Mouse (Mus musculus): ENCODE measurements around the gene Adprh. TPM values are rescaled to one million over a fixed set of nuclear protein-coding genes. Genes with fewer than 3 reads are reported as not detected.
"Not testable (repeated sequence)": the region's sequence is repeated elsewhere in the genome, so short reads cannot be mapped to it uniquely, and the experiment has no call there.

Adprh gene
- polyA plus RNA-seq, 1 experiment from 2014 or later = 153 TPM

DNA sequence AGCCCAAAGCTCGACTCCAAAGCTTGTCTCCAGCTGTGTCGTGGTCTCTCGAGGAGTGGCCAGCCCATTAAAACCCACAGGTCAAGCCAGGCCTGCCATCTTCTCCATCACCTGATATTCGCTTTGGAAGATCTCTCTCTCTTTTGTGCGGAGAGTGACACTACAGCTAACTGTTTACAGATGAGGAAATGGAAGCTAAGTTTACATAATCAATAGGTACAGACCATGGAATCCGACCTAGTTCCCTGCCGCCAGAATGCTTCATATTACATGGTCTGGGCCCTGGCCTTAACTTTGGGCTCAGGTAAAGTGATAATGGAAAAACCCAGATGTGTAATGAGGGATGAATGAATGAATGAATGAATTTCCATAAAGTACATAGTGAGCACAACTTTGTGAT, 1.8 kb downstream of the Adprh start:
- Histone ChIP-seq H3K4me3 (replicated peaks) (no peak overlapping the region), H3K4me2 (no peak overlapping the region), H3K9ac (replicated peaks) (no peak overlapping the region), H3K4me1 (peaks cover 24% of the 10 kb centered on the region), H3K9me3 (replicated peaks) (no peaks in the 10 kb centered on the region), H3K27ac (replicated peaks) (no peak overlapping the region), H3K27me3 (replicated peaks) (no peaks in the 10 kb centered on the region), H3K36me3 (peaks cover 43% of the 10 kb centered on the region)
- 93% methylated on average over 7 of the region's 7 CpGs for WGBS
- ATAC-seq (ENCODE audit: low FRiP score) = no peak

- Histone ChIP-seq H3K27ac (replicated peaks) (no peak overlapping the region), H3K9me3 (replicated peaks) (no peaks in the 10 kb centered on the region), H3K4me1 (peaks cover 24% of the 10 kb centered on the region), H3K27me3 (replicated peaks) (no peaks in the 10 kb centered on the region), H3K4me2 (no peak overlapping the region), H3K36me3 (peaks cover 57% of the 10 kb centered on the region), H3K9ac (replicated peaks) (no peak overlapping the region), H3K4me3 (replicated peaks) (no peak overlapping the region)
- ATAC-seq (ENCODE audit: low FRiP score) = no peak
- WGBS = 96% methylated on average over 12 of the region's 12 CpGs
Observed at GRCm38 (mm10) chr16:38448458-38448857, 4.0 kb downstream of the Adprh start.

- no peak overlapping the region for H3K4me2 ChIP-seq
- H3K4me1 ChIP-seq = peaks cover 24% of the 10 kb centered on the region
- 90% methylated on average over 21 of the region's 21 CpGs for WGBS
- H3K4me3 ChIP-seq (replicated peaks) = no peak overlapping the region
- no peak overlapping the region for H3K27ac ChIP-seq (replicated peaks)
- no peaks in the 10 kb centered on the region for H3K27me3 ChIP-seq (replicated peaks)
- no peaks in the 10 kb centered on the region for H3K9me3 ChIP-seq (replicated peaks)
- ATAC-seq (ENCODE audit: low FRiP score) = no peak
- H3K36me3 ChIP-seq = peaks cover 57% of the 10 kb centered on the region
- H3K9ac ChIP-seq (replicated peaks) = no peak overlapping the region
Observed at GRCm38 (mm10) chr16:38447366-38447765, 5.1 kb downstream of the Adprh start.

DNA sequence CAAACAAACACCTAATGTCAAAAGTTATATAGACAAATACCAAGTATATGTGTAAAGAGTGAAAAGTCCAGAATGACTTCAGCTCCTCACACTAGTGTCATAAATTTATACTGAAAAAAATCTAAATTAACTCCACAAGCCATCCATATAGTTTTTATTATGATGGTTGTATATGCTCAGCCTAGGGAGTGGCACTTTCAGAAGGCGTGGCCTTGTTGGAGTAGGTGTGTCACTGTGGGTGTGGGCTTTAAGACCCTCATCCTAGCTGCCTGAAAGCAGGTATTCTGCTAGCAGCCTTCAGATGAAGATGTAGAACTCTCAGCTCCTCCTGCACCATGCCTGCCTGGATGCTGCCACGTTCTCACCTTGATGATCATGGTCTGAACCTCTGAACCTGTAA, 6.4 kb downstream of the Adprh start:
- H3K4me1 ChIP-seq = peaks cover 14% of the 10 kb centered on the region

GRCm38 (mm10) chr16:38445576-38445975, 6.9 kb downstream of the Adprh start:
- peaks cover 11% of the 10 kb centered on the region; the same call in 1 of the 2 replicates for H3K4me1 ChIP-seq
- WGBS = 96% methylated on average over 20 of the region's 20 CpGs
- no peaks in the 10 kb centered on the region for H3K9me3 ChIP-seq (replicated peaks)
- no peaks in the 10 kb centered on the region for H3K27me3 ChIP-seq (replicated peaks)
- no peak overlapping the region for H3K9ac ChIP-seq (replicated peaks)
- no peak overlapping the region for H3K4me3 ChIP-seq (replicated peaks)
- no peak overlapping the region for H3K4me2 ChIP-seq
- ATAC-seq (ENCODE audit: low FRiP score) = no peak
- peaks cover 57% of the 10 kb centered on the region for H3K36me3 ChIP-seq
- H3K27ac ChIP-seq (replicated peaks) = no peak overlapping the region

More for the DNA sequence above, 6.4 kb downstream of the Adprh start:
- H3K36me3 ChIP-seq = peaks cover 57% of the 10 kb centered on the region
- H3K27ac ChIP-seq (replicated peaks); ATAC-seq (ENCODE audit: low FRiP score); H3K27me3 ChIP-seq (replicated peaks); H3K9me3 ChIP-seq (replicated peaks); H3K9ac ChIP-seq (replicated peaks); H3K4me3 ChIP-seq (replicated peaks); H3K4me2 ChIP-seq: not testable (repeated sequence)
- 97% methylated on average over 2 of the region's 2 CpGs for WGBS

GRCm38 (mm10) chr16:38445046-38445445, 7.5 kb downstream of the Adprh start:
- H3K4me1 ChIP-seq = peaks cover 5% of the 10 kb centered on the region; the same call in 1 of the 2 replicates
- no peak overlapping the region for H3K9ac ChIP-seq (replicated peaks)
- H3K4me2 ChIP-seq = no peak overlapping the region
- WGBS = 94% methylated on average over 1 of the region's 1 CpGs
- ATAC-seq (ENCODE audit: low FRiP score) = no peak
- H3K9me3 ChIP-seq (replicated peaks) = no peaks in the 10 kb centered on the region
- peaks cover 54% of the 10 kb centered on the region for H3K36me3 ChIP-seq
- H3K27ac ChIP-seq (replicated peaks) = no peak overlapping the region
- no peak overlapping the region for H3K4me3 ChIP-seq (replicated peaks)
- no peaks in the 10 kb centered on the region for H3K27me3 ChIP-seq (replicated peaks)

DNA sequence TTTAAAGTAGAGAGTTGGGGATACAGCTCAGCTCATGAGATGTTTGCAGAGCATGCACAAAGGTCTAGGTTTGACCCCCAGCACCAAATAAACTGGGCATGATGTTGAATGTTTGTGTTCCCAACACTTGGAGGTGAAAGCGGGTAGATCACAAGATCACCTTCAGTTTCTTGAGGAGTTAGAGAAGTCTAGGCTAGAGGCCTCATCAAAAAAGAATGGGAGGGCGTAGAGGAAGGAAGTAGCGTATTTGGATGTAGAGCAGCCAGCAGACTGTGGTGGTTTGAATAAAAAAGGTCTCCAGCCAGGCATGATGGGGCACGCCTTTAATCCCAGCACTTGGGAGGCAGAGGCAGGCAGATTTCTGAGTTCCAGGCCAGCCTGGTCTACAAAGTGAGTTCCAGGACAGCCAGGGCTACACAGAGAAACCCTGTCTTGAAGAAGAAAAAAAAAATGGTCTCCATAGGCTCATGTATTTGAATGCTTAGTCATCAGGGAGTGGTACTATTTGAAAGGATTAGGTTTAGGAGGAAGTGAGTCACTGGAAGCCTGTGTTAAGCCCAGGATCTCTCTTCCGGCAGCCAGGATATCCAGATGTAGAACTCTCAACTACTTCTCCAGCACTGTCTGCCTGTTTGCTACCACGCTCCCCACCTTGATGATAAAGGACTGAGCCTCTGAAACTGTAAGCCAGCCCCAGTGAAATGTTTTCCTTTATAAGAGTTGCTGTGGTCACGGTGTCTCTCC, 8.6 kb downstream of the Adprh start:
- no peak for ATAC-seq (ENCODE audit: low FRiP score)
- WGBS = 98% methylated on average over 7 of the region's 7 CpGs
- Histone ChIP-seq H3K27ac (replicated peaks) (no peak overlapping the region), H3K27me3 (replicated peaks) (no peaks in the 10 kb centered on the region), H3K36me3 (peaks cover 45% of the 10 kb centered on the region), H3K9me3 (replicated peaks) (no peaks in the 10 kb centered on the region), H3K4me1 (0 out of 2 replicates have a peak, but pooled peaks cover 3% of the 10 kb centered on the region), H3K9ac (replicated peaks) (no peak overlapping the region), H3K4me2 (no peak overlapping the region), H3K4me3 (replicated peaks) (no peak overlapping the region)

DNA sequence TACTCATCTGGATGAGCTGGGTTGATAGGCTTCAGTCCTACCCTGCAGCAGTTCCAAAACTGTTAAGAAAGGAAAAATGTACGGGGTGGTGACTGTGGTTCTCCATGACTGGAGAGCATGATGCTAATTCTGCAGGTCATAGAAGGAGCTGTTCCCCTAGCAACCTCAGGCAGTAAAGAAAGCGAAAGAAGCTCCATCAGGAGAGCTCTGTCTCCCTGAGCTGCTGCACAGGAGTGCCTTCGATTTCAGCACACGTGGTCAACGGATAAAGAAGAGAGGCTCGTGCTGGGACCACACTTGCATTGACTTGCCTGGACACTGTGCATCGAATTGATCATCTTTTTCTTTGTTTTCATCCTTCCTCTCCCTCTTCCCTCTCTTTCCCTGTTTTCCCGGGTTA, 10.3 kb downstream of the Adprh start:
- 81% methylated on average over 8 of the region's 8 CpGs for WGBS
- Histone ChIP-seq H3K9me3 (replicated peaks) (no peaks in the 10 kb centered on the region), H3K4me2 (no peak overlapping the region), H3K27me3 (replicated peaks) (no peaks in the 10 kb centered on the region), H3K4me3 (replicated peaks) (no peak overlapping the region), H3K36me3 (peaks cover 29% of the 10 kb centered on the region), H3K27ac (replicated peaks) (no peak overlapping the region), H3K9ac (replicated peaks) (no peak overlapping the region), H3K4me1 (no peaks in the 10 kb centered on the region)
- no peak for ATAC-seq (ENCODE audit: low FRiP score)

DNA sequence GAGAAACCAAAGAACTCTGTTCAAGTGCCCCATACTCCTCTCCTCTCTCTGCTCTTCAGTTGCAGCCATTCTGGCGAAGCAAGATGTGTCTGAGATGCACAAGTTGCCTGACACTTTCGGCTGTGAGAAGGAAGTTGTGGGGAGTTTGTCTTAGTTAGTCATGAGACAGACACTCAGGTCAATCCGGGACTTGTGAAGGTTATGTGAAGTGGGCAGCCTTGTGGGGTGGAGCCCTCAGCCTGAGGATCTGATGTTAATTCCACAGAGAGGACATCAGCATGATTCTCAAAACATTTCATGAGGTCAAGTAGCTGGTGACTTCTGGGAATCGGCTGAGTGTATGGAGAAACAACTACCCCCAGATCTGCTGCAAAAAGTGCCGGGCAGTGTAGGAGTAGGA, 10.9 kb downstream of the Adprh start:
- no peak overlapping the region for H3K27ac ChIP-seq (replicated peaks)
- ATAC-seq (ENCODE audit: low FRiP score) = no peak
- H3K9ac ChIP-seq (replicated peaks) = no peak overlapping the region
- peaks cover 23% of the 10 kb centered on the region for H3K36me3 ChIP-seq
- H3K9me3 ChIP-seq (replicated peaks) = no peaks in the 10 kb centered on the region
- 91% methylated on average over 5 of the region's 5 CpGs for WGBS
- H3K4me3 ChIP-seq (replicated peaks) = no peak overlapping the region
- no peak overlapping the region for H3K4me2 ChIP-seq
- H3K27me3 ChIP-seq (replicated peaks) = no peaks in the 10 kb centered on the region
- no peaks in the 10 kb centered on the region for H3K4me1 ChIP-seq

DNA sequence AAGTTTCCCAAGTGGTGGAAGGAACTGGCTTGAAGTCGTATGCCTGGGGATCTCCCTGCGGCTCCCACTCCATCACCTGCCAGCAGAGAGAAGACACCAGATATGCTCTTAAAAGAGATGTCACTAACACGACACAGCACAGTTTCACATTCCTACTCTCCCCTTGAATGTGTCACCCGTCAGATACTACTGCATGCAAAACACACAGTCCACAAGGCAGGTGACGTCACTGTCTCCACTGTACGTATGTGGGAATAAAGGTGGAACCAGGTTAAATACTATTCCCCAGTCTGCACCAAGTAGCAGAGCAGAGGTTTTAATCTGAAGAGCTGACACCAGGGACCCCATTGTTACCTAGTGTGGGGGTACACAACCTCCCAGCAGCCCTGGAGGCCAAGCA, 12.1 kb downstream of the Adprh start:
- Histone ChIP-seq H3K4me3 (replicated peaks) (no peak overlapping the region), H3K27ac (replicated peaks) (no peak overlapping the region), H3K4me1 (no peaks in the 10 kb centered on the region), H3K36me3 (peaks cover 11% of the 10 kb centered on the region), H3K9ac (replicated peaks) (no peak overlapping the region), H3K27me3 (replicated peaks) (no peaks in the 10 kb centered on the region), H3K9me3 (replicated peaks) (no peaks in the 10 kb centered on the region), H3K4me2 (no peak overlapping the region)
- 83% methylated on average over 6 of the region's 6 CpGs for WGBS
- no peak for ATAC-seq (ENCODE audit: low FRiP score)

DNA sequence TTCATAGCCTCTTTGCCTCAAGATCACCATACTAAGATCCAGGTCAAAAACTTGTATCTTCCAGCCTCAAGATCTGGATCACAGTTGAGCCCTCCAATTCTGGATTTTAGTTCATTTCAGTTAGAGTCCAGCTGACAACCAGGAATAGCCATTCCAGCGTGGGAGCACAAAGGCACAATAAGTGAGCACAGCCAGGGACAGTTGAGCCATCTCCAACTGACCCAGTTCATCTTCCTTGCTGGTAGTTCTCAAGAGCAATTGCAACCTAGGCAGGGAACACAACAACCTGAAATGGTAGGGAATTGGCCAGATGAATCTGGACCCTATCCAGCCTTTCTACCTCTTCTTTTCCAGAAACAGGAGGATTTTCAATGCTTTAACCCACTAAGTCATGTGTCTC, 13.3 kb downstream of the Adprh start:
- no peak overlapping the region for H3K4me3 ChIP-seq (replicated peaks)
- no peak overlapping the region for H3K9ac ChIP-seq (replicated peaks)
- no peak for ATAC-seq (ENCODE audit: low FRiP score)
- H3K9me3 ChIP-seq (replicated peaks) = no peaks in the 10 kb centered on the region
- WGBS = 100% methylated on average over 1 of the region's 1 CpGs
- no peaks in the 10 kb centered on the region for H3K27me3 ChIP-seq (replicated peaks)
- H3K27ac ChIP-seq (replicated peaks) = no peak overlapping the region
- H3K4me1 ChIP-seq = no peaks in the 10 kb centered on the region
- H3K36me3 ChIP-seq = peaks cover 2% of the 10 kb centered on the region
- H3K4me2 ChIP-seq = no peak overlapping the region

GRCm38 (mm10) chr16:38434295-38434795, 18.2 kb downstream of the Adprh start:
- Histone ChIP-seq H3K4me2 (no peak overlapping the region), H3K4me1 (no peaks in the 10 kb centered on the region), H3K9ac (replicated peaks) (no peak overlapping the region), H3K27me3 (replicated peaks) (no peaks in the 10 kb centered on the region), H3K9me3 (replicated peaks) (no peaks in the 10 kb centered on the region), H3K36me3 (no peaks in the 10 kb centered on the region), H3K27ac (replicated peaks) (no peak overlapping the region), H3K4me3 (replicated peaks) (no peak overlapping the region)
- WGBS = 85% methylated on average over 4 of the region's 4 CpGs
- no peak for ATAC-seq (ENCODE audit: low FRiP score)
